Mouse (Mus musculus) CH12.LX (cell line): ENCODE measurements around the gene Ifit1bl1.

ENCODE experiments used
- CTCF ChIP-seq, 2 experiments: IDR thresholded peaks in 1 of 2; conservative IDR thresholded peaks in 1 of 2; 2 replicates each; pipeline ENCODE4 v1.5.1; 2011 to 2012; ENCODE audit warnings: low read depth in 2 of 2, low read length in 2 of 2, improper control_type of control experiment in 1 of 2, inconsistent platforms in 1 of 2, mild to moderate bottlenecking in 1 of 2, moderate library complexity in 1 of 2
- MAX ChIP-seq: IDR thresholded peaks from 2 replicates; pipeline ENCODE4 v1.6.1; 2011; ENCODE audit warnings: low read length, improper control_type of control experiment
- MAZ ChIP-seq: IDR thresholded peaks from 2 replicates; pipeline ENCODE4 v1.6.1; 2012; ENCODE audit warnings: low read depth, mild to moderate bottlenecking, inconsistent platforms, low read length, improper control_type of control experiment, moderate library complexity
- MXI1 ChIP-seq: IDR thresholded peaks from 2 replicates; pipeline ENCODE4 v1.6.1; 2011; ENCODE audit warnings: mild to moderate bottlenecking, low read depth, low read length, improper control_type of control experiment
- POLR2A ChIP-seq: IDR thresholded peaks from 2 replicates; pipeline ENCODE4 v1.6.1; 2011; ENCODE audit warnings: low read depth, mild to moderate bottlenecking, improper control_type of control experiment, low read length
- UBTF ChIP-seq: IDR thresholded peaks from 2 replicates; pipeline ENCODE4 v1.6.1; 2012; ENCODE audit warnings: low read depth, mild to moderate bottlenecking, inconsistent platforms, low read length, improper control_type of control experiment, moderate library complexity

DNA sequence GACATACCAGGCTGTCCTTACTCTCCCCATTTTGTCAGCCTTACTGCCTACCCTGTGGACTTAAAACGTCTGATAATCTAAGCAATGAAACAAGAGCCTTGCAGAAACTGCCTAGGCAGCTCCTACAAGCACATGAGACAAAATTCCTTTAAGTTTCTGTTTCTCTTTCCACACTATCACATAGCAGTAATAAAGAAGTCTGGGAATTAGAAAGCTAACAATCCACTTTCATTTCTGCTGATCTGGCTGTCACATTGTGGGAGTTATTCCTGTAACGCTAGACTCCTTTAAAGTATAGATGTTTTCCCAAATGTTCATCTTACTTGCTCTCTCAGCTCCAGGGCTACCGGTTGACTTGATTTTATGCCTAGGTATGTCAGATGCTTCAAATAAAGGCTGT lies 48.2 kb downstream of the Ifit1bl1 start:
- TF ChIP-seq MAX (no peak), MXI1 (no peak), POLR2A (no peak), CTCF (conservative IDR thresholded peaks at IDR 0.05 in 1 of 2, IDR thresholded peaks at IDR 0.05 in 1 of 2; ENCODE audit: low read depth in 2 of 2, low read length in 2 of 2) (no peak), UBTF (no peak), MAZ (no peak)
